ENCODE assay signal across 32 mouse cellular contexts in the genomic region with DNA sequence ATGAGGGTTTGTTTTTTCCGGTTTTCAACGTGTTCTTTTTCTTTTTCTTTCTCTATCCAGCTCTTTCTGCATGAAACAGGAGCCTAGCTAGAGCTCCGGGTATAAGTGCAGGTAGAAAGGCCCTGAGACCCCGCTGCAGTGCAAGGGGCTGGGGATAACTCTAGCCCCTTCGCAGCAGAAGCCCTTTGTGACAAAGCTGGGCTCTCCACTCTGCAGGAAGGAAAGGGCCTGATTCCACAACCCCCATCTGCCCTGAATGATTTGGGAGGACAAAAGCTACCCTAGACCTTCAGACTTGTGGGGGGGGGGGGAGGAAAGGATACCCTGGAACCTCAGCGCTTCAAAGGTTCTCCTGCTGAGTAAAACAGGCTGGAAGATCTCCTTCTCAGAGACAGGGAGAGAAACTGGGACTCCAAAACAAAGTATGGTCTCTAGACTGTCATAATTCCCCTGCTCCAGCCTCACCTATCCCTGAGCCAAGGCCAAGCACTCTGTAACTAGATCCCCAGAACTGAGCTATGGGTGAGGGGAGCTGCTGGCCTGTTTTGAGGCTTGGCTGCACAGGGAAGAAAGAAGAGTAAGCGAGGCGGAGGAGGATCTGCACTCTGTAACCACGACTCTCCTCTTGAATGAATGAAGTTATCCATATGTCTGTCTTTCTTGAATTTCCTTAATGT. TPM values are rescaled to one million over a fixed set of nuclear protein-coding genes. Genes with fewer than 3 reads are reported as not detected.
A peak's percentile ranks its signal among the peaks of the same experiment; 100 is the strongest.
DNase-seq lines count a peak whose midpoint lies in the region; ATAC-seq and TF ChIP-seq lines count a peak whose summit lies in the region.
"Had no signal": no experiment of that assay in that cellular context is flagged by ENCODE, and none has a peak within 500 bp of the region (broad histone marks: within the 10 kb centered on the region; RNA-seq: fewer than 3 reads in every experiment).

No protein-coding gene starts in this region.

- ATAC-seq in kidney, postnatal 0 days (replicated peaks; ENCODE audit: low FRiP score, low read depth): 0 out of 2 replicates have a peak, but pooled peaks have one; percentile 10
- ATAC-seq in limb, embryonic 11.5 days (ENCODE audit: insufficient number of reproducible peaks, low FRiP score, low TSS enrichment, low read depth): no peak
- no peak for ATAC-seq in limb, embryonic 15.5 days (ENCODE audit: insufficient number of reproducible peaks, low FRiP score, low TSS enrichment, low read depth)
- no peak for ATAC-seq in CD4-positive, CD25-positive, alpha-beta regulatory T cell, adult 4 months
- ATAC-seq: forebrain, embryonic 15.5 days; hindbrain, embryonic 16.5 days; intestine, postnatal 0 days; midbrain, embryonic 15.5 days; Patski had no signal

- 3% methylated on average over 9 of the region's 9 CpGs for WGBS in heart, embryonic 10.5 days
- WGBS in kidney, postnatal 0 days: 31% methylated on average over 9 of the region's 9 CpGs
- WGBS in limb, embryonic 11.5 days: 4% methylated on average over 9 of the region's 9 CpGs
- WGBS in limb, embryonic 15.5 days: 20% methylated on average over 9 of the region's 9 CpGs

- intact Hi-C loops in heart, postnatal 36 days (cut with DNase I): no loop called here

- no peak overlapping the region for H3K4me3 ChIP-seq in heart, embryonic 10.5 days
- no peak overlapping the region for H3K4me3 ChIP-seq in kidney, postnatal 0 days (replicated peaks; ENCODE audit: low read depth, low read length)
- H3K4me3 ChIP-seq in limb, embryonic 11.5 days (ENCODE audit: low read depth, low read length): peak overlapping the region; percentile 52
- H3K4me3 ChIP-seq in limb, embryonic 15.5 days: peak overlapping the region; percentile 45
- H3K4me3 ChIP-seq: embryonic facial prominence, embryonic 15.5 days; forebrain, embryonic 15.5 days; heart, adult 2 months; heart, embryonic 15.5 days; megakaryocyte, embryonic 14.5 days; midbrain, embryonic 15.5 days had no signal

- no peaks in the 10 kb centered on the region for H3K9me3 ChIP-seq in heart, embryonic 10.5 days
- H3K9me3 ChIP-seq in kidney, postnatal 0 days (replicated peaks; ENCODE audit: low read length): no peaks in the 10 kb centered on the region
- no peaks in the 10 kb centered on the region for H3K9me3 ChIP-seq in limb, embryonic 11.5 days (ENCODE audit: control insufficient read depth, low read length)
- H3K9me3 ChIP-seq in limb, embryonic 15.5 days: no peaks in the 10 kb centered on the region
- H3K9me3 ChIP-seq: embryonic facial prominence, embryonic 15.5 days; forebrain, embryonic 15.5 days; heart, embryonic 15.5 days; megakaryocyte, embryonic 14.5 days; midbrain, embryonic 15.5 days had no signal

- H3K4me2 ChIP-seq in kidney, postnatal 0 days (ENCODE audit: low read length): no peak overlapping the region
- peak overlapping the region; percentile 47 for H3K4me2 ChIP-seq in limb, embryonic 11.5 days (ENCODE audit: low read depth, severe bottlenecking)
- peak overlapping the region; percentile 65 for H3K4me2 ChIP-seq in limb, embryonic 15.5 days
- H3K4me2 ChIP-seq: embryonic facial prominence, embryonic 15.5 days; forebrain, embryonic 15.5 days; heart, embryonic 15.5 days; lung, embryonic 14.5 days; midbrain, embryonic 15.5 days had no signal

- H3K4me1 ChIP-seq in heart, embryonic 10.5 days: peaks cover 33% of the 10 kb centered on the region
- peaks cover 18% of the 10 kb centered on the region for H3K4me1 ChIP-seq in kidney, postnatal 0 days (replicated peaks; ENCODE audit: insufficient read depth, low read length)
- peaks cover 23% of the 10 kb centered on the region for H3K4me1 ChIP-seq in limb, embryonic 11.5 days (ENCODE audit: control insufficient read depth, insufficient read depth, low read length)
- peaks cover 39% of the 10 kb centered on the region for H3K4me1 ChIP-seq in limb, embryonic 15.5 days

- DNase-seq in heart, embryonic 10.5 days (ENCODE audit: low spot score): peak; percentile 73
- DNase-seq in heart, postnatal 36 days: no peak
- peak; percentile 90 for DNase-seq in kidney, postnatal 0 days (ENCODE audit: low spot score)
- DNase-seq in kidney, postnatal 25 days: no peak
- DNase-seq in limb, embryonic 11.5 days (ENCODE audit: low spot score): peak; percentile 52
- DNase-seq: adrenal gland, postnatal 36 days; cerebellum, adult 9-11 months; gastrocnemius, postnatal 25 days; heart, postnatal 4 days; lung, embryonic 14.5 days; thymus, adult 18-20 months; thymus, postnatal 4 days had no signal

- H3K27ac ChIP-seq in heart, embryonic 10.5 days: no peak overlapping the region
- H3K27ac ChIP-seq in kidney, postnatal 0 days: 0 out of 2 replicates have a peak overlapping the region, but pooled peaks have one; percentile 31
- peak overlapping the region; percentile 48; the same call in 1 of the 2 replicates for H3K27ac ChIP-seq in limb, embryonic 11.5 days (replicated peaks; ENCODE audit: low read depth, low read length)
- H3K27ac ChIP-seq in limb, embryonic 15.5 days: peak overlapping the region; percentile 92
- H3K27ac ChIP-seq: embryonic facial prominence, embryonic 15.5 days; forebrain, embryonic 15.5 days; heart, adult 2 months; heart, embryonic 15.5 days; liver, embryonic 14.5 days; midbrain, embryonic 15.5 days had no signal

- no peak for TF ChIP-seq CTCF in kidney, postnatal 0 days (IDR thresholded peaks at IDR 0.05; ENCODE audit: low read depth)

- no peaks in the 10 kb centered on the region for H3K36me3 ChIP-seq in heart, embryonic 10.5 days
- no peaks in the 10 kb centered on the region for H3K36me3 ChIP-seq in kidney, postnatal 0 days (ENCODE audit: insufficient read depth, low read length)
- no peaks in the 10 kb centered on the region for H3K36me3 ChIP-seq in limb, embryonic 11.5 days (ENCODE audit: control insufficient read depth, insufficient read depth, low read length)
- H3K36me3 ChIP-seq in limb, embryonic 15.5 days: no peaks in the 10 kb centered on the region
- H3K36me3 ChIP-seq: embryonic facial prominence, embryonic 15.5 days; forebrain, embryonic 15.5 days; G1E; heart, embryonic 15.5 days; midbrain, embryonic 15.5 days had no signal

- no peak overlapping the region for H3K9ac ChIP-seq in kidney, postnatal 0 days (ENCODE audit: low read depth, low read length)
- peak overlapping the region; percentile 90 for H3K9ac ChIP-seq in limb, embryonic 11.5 days (ENCODE audit: low read length)
- peak overlapping the region; percentile 55 for H3K9ac ChIP-seq in limb, embryonic 15.5 days
- H3K9ac ChIP-seq: embryonic facial prominence, embryonic 15.5 days; forebrain, embryonic 15.5 days; heart, embryonic 15.5 days; liver, embryonic 14.5 days; lung, embryonic 14.5 days; midbrain, embryonic 15.5 days had no signal

- peaks cover 100% of the 10 kb centered on the region for H3K27me3 ChIP-seq in heart, embryonic 10.5 days (ENCODE audit: insufficient read depth, poor library complexity, severe bottlenecking)
- peaks cover 27% of the 10 kb centered on the region for H3K27me3 ChIP-seq in kidney, postnatal 0 days (ENCODE audit: insufficient read depth, low read length)
- H3K27me3 ChIP-seq in limb, embryonic 11.5 days (ENCODE audit: control insufficient read depth, insufficient read depth, low read length): peaks cover 23% of the 10 kb centered on the region
- peaks cover 80% of the 10 kb centered on the region for H3K27me3 ChIP-seq in limb, embryonic 15.5 days
- H3K27me3 ChIP-seq: CH12.LX had no signal

RNA-seq across cellular contexts. Expression of gene Hoxd12, which starts 1.7 kb away (rescaled TPM):
- polyA plus RNA-seq in heart, embryonic 10.5 days (2016; fragmentation: Nextera tagmentation; extraction: Ambion mirVana): 1.1 TPM in 1 of 2 replicates, not detected in the other
- not detected for total RNA-seq in heart, postnatal 36 days (2021)
- polyA plus RNA-seq in kidney, postnatal 0 days (2015; fragmentation: Nextera tagmentation; extraction: Ambion mirVana): 2.6 and 2.8 TPM in 2 replicates
- 80.7 and 82.2 TPM in 2 replicates for polyA plus RNA-seq in limb, embryonic 11.5 days (2014; fragmentation: Nextera tagmentation; extraction: Ambion mirVana)
- 27.0 and 30.6 TPM in 2 replicates for polyA plus RNA-seq in limb, embryonic 15.5 days (2015; fragmentation: Nextera tagmentation; extraction: Ambion mirVana)
- polyA plus RNA-seq in CD4-positive, CD25-positive, alpha-beta regulatory T cell, adult 4 months (2017; shearing (Covaris generic)): not detected
- total RNA-seq: adrenal gland, adult 18-20 months; adrenal gland, postnatal 36 days; CH12.LX; common myeloid progenitor, adult 5-6 weeks; G1E; gastrocnemius, postnatal 25 days; heart, adult 2 months; heart, postnatal 4 days; left cerebral cortex, adult 18-20 months; left cerebral cortex, postnatal 25 days had no signal
- polyA plus RNA-seq: embryonic facial prominence, embryonic 15.5 days; forebrain, embryonic 15.5 days; G1E; heart, adult 2 months; heart, embryonic 15.5 days; hindbrain, embryonic 16.5 days; lung, embryonic 14.5 days; midbrain, embryonic 15.5 days; Patski; small intestine, adult 2 months had no signal

RNA-seq across cellular contexts. Expression of gene Hoxd11, which starts 2.8 kb away (rescaled TPM):
- polyA plus RNA-seq in heart, embryonic 10.5 days (2016; fragmentation: Nextera tagmentation; extraction: Ambion mirVana): 0.07 and 2.1 TPM in 2 replicates
- total RNA-seq in heart, postnatal 36 days (2021): not detected
- 19.7 and 23.8 TPM in 2 replicates for polyA plus RNA-seq in kidney, postnatal 0 days (2015; fragmentation: Nextera tagmentation; extraction: Ambion mirVana)
- polyA plus RNA-seq in limb, embryonic 11.5 days (2014; fragmentation: Nextera tagmentation; extraction: Ambion mirVana): 59.6 and 64.4 TPM in 2 replicates
- 7.1 and 10.3 TPM in 2 replicates for polyA plus RNA-seq in limb, embryonic 15.5 days (2015; fragmentation: Nextera tagmentation; extraction: Ambion mirVana)
- not detected for polyA plus RNA-seq in CD4-positive, CD25-positive, alpha-beta regulatory T cell, adult 4 months (2017; shearing (Covaris generic))
- total RNA-seq: adrenal gland, adult 18-20 months; adrenal gland, postnatal 36 days; CH12.LX; common myeloid progenitor, adult 5-6 weeks; heart, adult 2 months; heart, postnatal 4 days; left cerebral cortex, adult 18-20 months; left cerebral cortex, postnatal 25 days had no signal
- polyA plus RNA-seq: embryonic facial prominence, embryonic 15.5 days; forebrain, embryonic 15.5 days; G1E; heart, adult 2 months; heart, embryonic 15.5 days; hindbrain, embryonic 16.5 days; lung, embryonic 14.5 days; midbrain, embryonic 15.5 days; Patski; small intestine, adult 2 months; stomach, embryonic 16.5 days had no signal

RNA-seq across cellular contexts. Expression of gene Hoxd13, which starts 8.4 kb away (rescaled TPM):
- polyA plus RNA-seq in heart, embryonic 10.5 days (2016; fragmentation: Nextera tagmentation; extraction: Ambion mirVana): 0.40 TPM in 1 of 2 replicates, not detected in the other
- total RNA-seq in heart, postnatal 36 days (2021): not detected
- polyA plus RNA-seq in kidney, postnatal 0 days (2015; fragmentation: Nextera tagmentation; extraction: Ambion mirVana): 0.10 TPM in 1 of 2 replicates, not detected in the other
- 55.3 and 59.8 TPM in 2 replicates for polyA plus RNA-seq in limb, embryonic 11.5 days (2014; fragmentation: Nextera tagmentation; extraction: Ambion mirVana)
- 20.8 and 32.3 TPM in 2 replicates for polyA plus RNA-seq in limb, embryonic 15.5 days (2015; fragmentation: Nextera tagmentation; extraction: Ambion mirVana)
- not detected for polyA plus RNA-seq in CD4-positive, CD25-positive, alpha-beta regulatory T cell, adult 4 months (2017; shearing (Covaris generic))
- total RNA-seq: adrenal gland, adult 18-20 months; adrenal gland, postnatal 36 days; CH12.LX; common myeloid progenitor, adult 5-6 weeks; gastrocnemius, postnatal 25 days; heart, adult 2 months; heart, postnatal 4 days; left cerebral cortex, adult 18-20 months; left cerebral cortex, postnatal 25 days had no signal
- polyA plus RNA-seq: embryonic facial prominence, embryonic 15.5 days; forebrain, embryonic 15.5 days; G1E; heart, adult 2 months; heart, embryonic 15.5 days; hindbrain, embryonic 16.5 days; intestine, postnatal 0 days; lung, embryonic 14.5 days; Patski; small intestine, adult 2 months; stomach, embryonic 16.5 days had no signal

RNA-seq across cellular contexts. Expression of gene Hoxd10, which starts 15.2 kb away (rescaled TPM):
- polyA plus RNA-seq in heart, embryonic 10.5 days (2016; fragmentation: Nextera tagmentation; extraction: Ambion mirVana): 2.3 TPM in 1 of 2 replicates, not detected in the other
- total RNA-seq in heart, postnatal 36 days (2021): under 1 TPM in 1 of 2 experiments, not detected in 1; 0.22 TPM
- 44.6 and 45.5 TPM in 2 replicates for polyA plus RNA-seq in kidney, postnatal 0 days (2015; fragmentation: Nextera tagmentation; extraction: Ambion mirVana)
- polyA plus RNA-seq in limb, embryonic 11.5 days (2014; fragmentation: Nextera tagmentation; extraction: Ambion mirVana): 52.0 and 55.0 TPM in 2 replicates
- 12.4 and 14.5 TPM in 2 replicates for polyA plus RNA-seq in limb, embryonic 15.5 days (2015; fragmentation: Nextera tagmentation; extraction: Ambion mirVana)
- not detected for polyA plus RNA-seq in CD4-positive, CD25-positive, alpha-beta regulatory T cell, adult 4 months (2017; shearing (Covaris generic))
- total RNA-seq: adrenal gland, adult 18-20 months; adrenal gland, postnatal 36 days; CH12.LX; common myeloid progenitor, adult 5-6 weeks; heart, adult 2 months; heart, postnatal 4 days; left cerebral cortex, adult 18-20 months; left cerebral cortex, postnatal 25 days had no signal
- polyA plus RNA-seq: forebrain, embryonic 15.5 days; G1E; heart, adult 2 months; heart, embryonic 15.5 days; hindbrain, embryonic 16.5 days; lung, embryonic 14.5 days; midbrain, embryonic 15.5 days; small intestine, adult 2 months had no signal

RNA-seq across cellular contexts. Expression of gene Evx2, which starts 17.2 kb away (rescaled TPM):
- polyA plus RNA-seq in heart, embryonic 10.5 days (2016; fragmentation: Nextera tagmentation; extraction: Ambion mirVana): not detected in 2 replicates
- total RNA-seq in heart, postnatal 36 days (2021): not detected
- polyA plus RNA-seq in kidney, postnatal 0 days (2015; fragmentation: Nextera tagmentation; extraction: Ambion mirVana): 0.08 TPM in 1 of 2 replicates, not detected in the other
- 3.3 and 3.8 TPM in 2 replicates for polyA plus RNA-seq in limb, embryonic 11.5 days (2014; fragmentation: Nextera tagmentation; extraction: Ambion mirVana)
- 0.96 and 1.4 TPM in 2 replicates for polyA plus RNA-seq in limb, embryonic 15.5 days (2015; fragmentation: Nextera tagmentation; extraction: Ambion mirVana)
- polyA plus RNA-seq in CD4-positive, CD25-positive, alpha-beta regulatory T cell, adult 4 months (2017; shearing (Covaris generic)): not detected
- total RNA-seq: adrenal gland, adult 18-20 months; adrenal gland, postnatal 36 days; CH12.LX; common myeloid progenitor, adult 5-6 weeks; heart, adult 2 months; heart, postnatal 4 days; left cerebral cortex, adult 18-20 months; left cerebral cortex, postnatal 25 days had no signal
- polyA plus RNA-seq: embryonic facial prominence, embryonic 15.5 days; forebrain, embryonic 15.5 days; G1E; heart, adult 2 months; heart, embryonic 15.5 days; intestine, postnatal 0 days; lung, embryonic 14.5 days; Patski; small intestine, adult 2 months; stomach, embryonic 16.5 days had no signal

Comparison
In these comparisons a context has a peak if more than half of its experiments do, and no peak if none do; other contexts are left out.
1. DNase-seq: peak in heart, embryonic 10.5 days (single experiment), kidney, postnatal 0 days (single experiment) and limb, embryonic 11.5 days (single experiment); none in heart, postnatal 36 days (0 of 2) and kidney, postnatal 25 days (0 of 2).
2. H3K4me3 ChIP-seq: peak in limb, embryonic 11.5 days (single experiment) and limb, embryonic 15.5 days (single experiment); none in heart, embryonic 10.5 days (single experiment) and kidney, postnatal 0 days (single experiment).
3. RNA of gene Hoxd13, which starts 8.4 kb away (polyA plus RNA-seq): 55.3 to 59.8 TPM in limb, embryonic 11.5 days and 20.8 to 32.3 TPM in limb, embryonic 15.5 days; 0.40 TPM in heart, embryonic 10.5 days, 0.10 TPM in kidney, postnatal 0 days and not detected in CD4-positive, CD25-positive, alpha-beta regulatory T cell, adult 4 months; every median in the first group is over 10 times any median in the second.